Mouse (Mus musculus): Measurements from ENCODE around the gene Vps45.
"Not testable (repeated sequence)": the region's sequence is repeated elsewhere in the genome, so short reads cannot be mapped to it uniquely, and the experiment has no call there.

Gene Vps45

DNA sequence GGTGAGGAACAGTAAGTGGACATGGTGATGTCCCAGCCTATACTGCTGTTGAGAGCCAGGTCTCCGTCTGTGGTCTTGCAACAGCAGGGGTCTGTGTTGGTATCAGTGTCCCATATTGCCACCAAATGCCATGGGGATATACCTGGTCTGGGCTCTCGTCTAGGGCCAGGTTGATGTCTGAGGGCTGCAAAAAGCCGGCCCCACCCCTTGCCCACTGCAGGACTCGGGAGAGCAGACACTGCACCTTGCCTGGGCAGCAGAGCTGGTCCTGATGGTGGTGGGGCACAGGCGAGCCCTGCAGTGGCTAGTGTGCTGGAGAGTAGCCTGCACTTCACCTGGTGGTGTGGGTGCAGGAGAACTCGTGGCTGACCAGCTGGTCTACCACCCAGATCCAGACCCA, 19.8 kb upstream of the Vps45 start:
- no peak for DNase-seq

DNA sequence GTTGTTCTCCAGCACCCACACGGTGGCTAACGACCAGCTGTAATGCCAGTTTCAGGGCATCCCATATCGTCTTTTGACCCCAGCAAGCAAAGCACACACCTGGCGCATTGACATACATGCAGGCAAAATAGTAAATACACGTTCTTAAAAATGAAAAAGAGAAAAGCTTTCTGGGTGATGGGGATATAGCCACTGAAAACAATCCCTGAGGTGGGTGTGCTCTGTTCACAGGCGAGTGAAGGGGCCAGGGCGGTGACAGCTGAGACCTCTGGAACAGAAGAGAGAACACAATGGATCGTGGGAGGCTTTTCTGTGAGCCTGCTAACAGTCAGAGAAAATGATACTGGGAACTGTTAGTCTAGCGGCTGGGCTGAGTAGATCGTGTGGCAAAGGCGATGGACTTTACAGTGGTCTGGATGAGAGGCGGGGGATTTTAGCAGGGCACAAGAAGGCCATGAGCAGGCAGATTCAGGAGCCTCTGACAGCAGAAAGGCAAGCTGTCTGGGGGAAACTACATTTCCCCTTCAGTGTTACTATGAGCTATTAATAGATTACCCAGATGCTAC, 14.7 kb upstream of the Vps45 start:
- DNase-seq: no peak

DNA sequence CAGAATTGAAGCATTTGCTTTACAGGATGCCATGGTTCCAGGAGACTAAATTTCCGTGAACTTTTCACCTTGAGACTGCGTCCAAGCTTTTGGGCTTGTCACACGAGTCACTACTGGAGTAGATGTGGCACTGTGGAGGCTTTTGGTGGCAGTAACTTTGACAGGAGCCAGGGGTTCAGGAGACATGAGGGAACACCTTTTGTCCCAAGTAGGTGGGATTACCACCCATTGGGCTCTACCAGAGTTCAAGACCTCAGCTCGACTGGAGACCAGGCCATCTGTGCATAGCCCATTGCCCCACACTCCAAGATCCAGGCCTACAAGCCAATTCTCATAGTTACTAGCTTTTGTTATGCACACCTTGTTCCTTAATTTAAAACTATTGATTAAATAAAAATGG, 12.0 kb upstream of the Vps45 start:
- no peak for DNase-seq

DNA sequence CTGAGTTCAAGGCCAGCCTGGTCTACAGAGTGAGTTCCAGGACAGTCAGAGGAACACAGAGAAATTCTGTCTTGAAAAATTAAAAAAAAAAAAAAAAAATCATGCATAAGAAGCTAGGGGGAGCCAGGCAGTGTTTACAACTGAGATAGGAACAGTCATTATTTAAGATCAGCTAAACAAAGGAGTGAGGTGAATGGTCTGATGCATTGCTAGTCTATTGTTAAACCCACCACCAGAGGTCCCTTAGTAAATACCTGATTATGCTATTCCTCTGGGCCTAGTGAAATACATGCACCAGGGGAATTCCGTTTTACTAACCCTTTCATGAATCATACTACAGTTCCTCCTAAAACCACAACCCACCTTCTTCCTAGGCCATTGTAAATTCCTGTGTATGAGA, 11.3 kb upstream of the Vps45 start:
- DNase-seq: no peak

DNA sequence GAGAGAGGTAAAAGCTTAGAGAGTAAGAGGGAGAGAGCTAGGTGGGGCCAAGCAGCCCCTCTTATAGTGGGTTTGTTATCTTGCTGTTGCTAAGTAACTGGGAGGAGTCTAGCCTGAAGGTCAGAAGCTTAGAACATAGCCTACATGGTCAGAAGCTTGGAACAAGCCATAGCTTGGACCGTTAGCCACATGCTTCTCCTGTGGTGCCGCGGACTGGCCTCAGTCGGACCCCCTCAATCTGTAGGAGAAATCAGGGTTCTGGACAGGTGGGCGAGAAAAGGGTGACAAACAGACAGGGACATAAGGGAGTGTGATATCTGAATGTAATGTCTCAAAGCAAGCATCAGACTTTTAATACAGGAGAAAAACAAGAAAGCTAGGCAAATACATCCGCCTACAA, 10.8 kb upstream of the Vps45 start:
- DNase-seq: no peak

DNA sequence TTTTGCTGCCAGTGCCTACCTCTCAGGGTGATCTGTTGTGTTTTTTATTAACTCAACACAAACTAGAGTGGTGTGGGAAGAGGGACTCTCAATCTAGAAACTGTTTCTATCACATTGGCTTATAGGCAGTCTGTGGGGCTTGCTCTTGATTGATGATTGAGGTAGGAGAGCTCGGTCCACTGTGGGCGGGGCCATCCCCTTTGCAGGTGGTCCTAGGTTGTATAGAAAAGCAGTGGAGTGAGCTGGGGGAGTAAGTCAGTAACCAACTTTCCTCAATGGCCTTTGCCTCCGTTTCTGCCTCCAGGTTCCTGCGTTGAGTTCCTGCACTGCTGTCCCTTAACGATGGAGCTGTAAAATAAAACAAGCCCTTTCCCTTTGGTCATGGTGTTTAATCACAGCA, 8.5 kb upstream of the Vps45 start:
- no peak for DNase-seq

DNA sequence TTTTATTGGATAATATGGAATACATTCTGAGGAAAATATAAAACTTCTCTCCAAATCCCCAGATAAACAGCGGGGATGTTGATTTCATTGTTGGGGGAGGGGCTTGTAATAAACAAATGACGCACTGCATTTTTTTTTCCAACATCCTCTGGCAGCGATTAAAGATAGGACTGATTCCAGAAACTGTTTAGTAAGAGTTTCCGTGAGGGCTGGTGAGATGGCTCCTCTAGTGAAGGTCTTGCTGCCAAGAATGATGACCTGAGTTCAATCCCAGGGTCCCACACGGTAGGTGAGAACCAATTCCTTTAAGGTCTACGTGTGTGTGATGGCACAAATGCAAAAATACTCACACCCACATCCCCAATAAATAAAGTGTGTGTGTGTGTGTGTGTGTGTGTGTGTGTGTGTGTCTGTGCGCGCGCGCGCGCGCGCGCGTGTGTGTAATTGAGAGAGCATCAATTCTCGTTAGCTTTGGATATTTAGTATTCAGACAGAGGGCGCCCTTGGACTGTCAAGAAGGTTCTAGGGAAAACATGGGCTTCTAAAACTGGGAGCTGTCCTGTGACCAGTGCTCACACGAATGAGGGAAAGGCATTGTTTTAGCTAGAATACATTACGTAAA, 7.6 kb upstream of the Vps45 start:
- peak; percentile 54 to 76 for DNase-seq

DNA sequence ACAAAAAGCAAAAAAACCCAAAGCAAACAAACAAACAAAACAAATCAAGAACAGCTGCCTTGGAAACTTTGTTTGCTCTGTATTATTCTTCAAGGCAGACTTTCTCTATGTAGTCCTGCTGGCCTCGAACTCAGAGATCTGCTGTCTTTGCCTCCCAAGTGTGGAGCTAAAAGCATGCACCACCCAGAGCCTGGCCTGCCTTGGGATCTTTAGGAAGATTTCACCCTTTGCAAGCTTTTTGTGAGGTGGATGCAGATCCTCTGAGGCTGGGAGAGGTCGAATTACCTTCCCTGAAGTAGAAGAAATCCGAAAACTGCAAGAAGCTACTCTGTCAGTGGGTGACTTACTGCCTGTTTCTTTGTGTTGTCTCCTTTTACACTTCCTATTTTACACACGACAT, 6.9 kb upstream of the Vps45 start:
- no peak for DNase-seq

DNA sequence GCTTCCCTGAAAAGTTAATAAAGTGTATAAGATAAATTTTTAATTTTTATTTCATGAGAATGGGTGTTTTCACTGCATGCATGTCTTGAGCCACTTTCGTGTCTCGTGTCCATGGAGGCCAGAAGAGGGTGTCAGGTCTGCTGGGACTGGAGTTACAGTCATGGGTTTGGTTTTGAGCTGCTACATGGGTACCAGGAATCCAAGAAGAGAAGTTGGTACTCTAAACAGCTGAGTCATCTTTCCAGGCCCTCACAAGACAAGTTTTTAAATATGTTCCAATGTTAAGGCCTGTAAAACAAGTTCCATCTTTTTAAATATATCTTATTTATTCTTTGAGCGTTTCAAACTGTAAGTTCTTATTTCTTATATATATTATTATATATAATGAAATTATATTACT, 6.0 kb upstream of the Vps45 start:
- no peak for DNase-seq

DNA sequence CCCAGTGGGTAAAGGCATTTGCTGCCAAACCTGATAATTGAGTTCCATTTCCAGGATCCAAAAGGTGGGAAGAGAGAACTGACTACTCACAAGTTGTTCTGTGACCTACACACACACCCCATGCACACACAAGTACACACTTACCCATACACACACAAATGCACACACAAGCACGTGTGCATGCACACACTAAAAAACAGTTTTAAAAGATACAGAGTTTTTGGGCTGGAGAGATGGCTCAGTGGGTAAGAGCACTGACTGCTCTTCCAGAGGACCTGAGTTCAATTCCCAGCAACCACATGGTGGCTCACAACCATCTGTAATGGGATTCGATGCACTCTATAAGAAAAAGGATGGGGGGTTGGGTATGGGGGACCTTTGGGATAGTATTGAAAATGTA, 5.0 kb upstream of the Vps45 start:
- DNase-seq: no peak

DNA sequence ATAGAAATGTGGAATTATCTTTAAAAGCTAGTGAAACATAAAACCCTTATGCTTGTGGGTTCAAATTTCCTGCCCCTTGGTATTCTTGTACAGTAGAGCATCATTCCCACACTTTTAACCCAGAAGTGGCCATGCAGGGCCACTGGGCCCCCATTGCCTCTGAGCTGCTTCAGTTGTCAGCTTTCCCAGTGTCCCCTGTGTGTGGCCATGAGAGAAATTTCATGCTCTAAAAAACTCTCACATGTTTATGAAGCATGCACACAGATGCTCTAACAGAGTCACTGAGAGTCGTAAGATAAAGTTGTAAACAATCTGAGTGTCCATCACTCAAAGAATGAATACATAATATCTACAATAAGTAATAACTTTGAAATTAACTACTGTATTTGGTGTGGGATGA, 1.9 kb upstream of the Vps45 start:
- DNase-seq: no peak

DNA sequence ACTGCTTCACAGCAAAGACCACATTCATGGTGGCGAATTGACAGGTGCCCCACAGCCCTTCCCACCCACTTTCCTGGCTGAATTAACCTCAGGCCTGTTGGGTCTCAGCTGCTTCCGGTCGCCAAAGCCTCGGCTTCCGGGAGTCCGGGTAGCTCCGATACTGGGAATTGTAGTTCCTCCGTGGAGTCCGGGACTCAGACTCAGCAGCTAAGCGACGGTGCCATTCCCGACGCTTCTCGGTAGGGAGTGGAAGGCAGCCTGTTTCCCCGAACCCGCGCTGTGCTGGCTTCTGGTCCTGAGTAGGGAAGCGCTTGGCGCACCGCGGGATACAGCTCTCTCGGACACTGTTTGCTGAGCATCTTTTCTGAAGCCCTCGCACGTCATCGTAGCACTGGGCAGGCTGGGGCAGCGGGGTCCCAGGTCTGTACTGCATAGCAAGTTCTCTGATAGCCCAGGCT, 490 bp downstream of the Vps45 start:
- DNase-seq: peak; percentile 90 to 93

DNA sequence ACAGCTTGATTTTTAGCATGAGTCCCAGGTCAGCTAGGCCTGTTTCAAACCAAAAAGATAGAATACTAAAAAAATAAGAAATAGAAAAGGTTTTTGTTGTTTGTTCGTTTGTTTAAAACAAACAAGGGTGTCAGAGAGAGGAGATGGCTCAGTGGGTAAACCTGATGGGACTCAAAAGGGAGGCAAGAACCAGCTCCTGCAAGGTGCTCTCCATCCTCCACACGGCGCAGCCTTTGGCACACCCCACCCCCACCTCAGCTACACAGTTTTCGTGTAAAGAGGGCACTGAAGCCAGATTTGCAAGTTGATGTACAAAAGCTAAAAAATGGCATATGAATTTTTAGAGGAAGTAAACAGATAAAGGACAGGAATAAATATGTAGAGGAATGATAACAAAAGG, 2.2 kb downstream of the Vps45 start:
- no peak for DNase-seq

DNA sequence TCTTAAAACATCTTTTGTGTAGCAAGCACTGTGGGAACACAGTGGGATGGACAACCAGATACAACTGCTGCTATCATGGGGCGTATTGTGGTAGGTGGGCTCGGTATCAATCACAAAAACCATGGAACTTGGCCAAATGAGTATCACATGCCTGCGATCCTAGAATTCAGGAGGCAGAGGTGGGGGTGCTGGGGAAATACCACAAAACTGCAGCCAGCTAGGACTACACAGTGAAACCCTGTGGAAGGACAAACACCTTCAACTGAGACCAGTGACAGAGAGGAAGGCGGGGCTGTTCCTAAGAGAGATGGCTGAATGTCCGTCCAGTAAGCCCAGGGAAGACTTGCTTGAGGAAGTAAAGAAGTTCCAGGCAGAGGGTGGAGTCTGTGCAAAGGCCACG, 3.0 kb downstream of the Vps45 start:
- DNase-seq: no peak

DNA sequence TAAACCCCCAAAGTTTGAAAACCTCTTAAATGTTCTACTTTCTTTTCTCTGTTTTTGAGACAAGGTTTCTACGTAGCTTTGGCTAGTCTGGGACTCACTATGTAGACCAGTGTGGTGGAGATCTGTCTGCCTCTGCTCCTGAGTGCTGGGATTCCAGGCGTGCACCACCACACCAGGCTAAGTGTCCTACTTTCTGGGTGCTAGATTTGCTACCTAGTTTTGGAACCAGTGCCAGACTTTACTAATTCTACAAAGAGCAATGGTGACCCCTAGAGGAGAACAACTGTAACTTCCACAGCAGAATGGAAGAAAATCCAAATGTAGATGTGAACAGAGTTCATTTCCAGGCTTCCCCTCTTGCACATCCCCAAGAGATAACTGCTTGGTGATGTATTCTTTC, 6.4 kb downstream of the Vps45 start:
- DNase-seq: peak; percentile 31 to 60

DNA sequence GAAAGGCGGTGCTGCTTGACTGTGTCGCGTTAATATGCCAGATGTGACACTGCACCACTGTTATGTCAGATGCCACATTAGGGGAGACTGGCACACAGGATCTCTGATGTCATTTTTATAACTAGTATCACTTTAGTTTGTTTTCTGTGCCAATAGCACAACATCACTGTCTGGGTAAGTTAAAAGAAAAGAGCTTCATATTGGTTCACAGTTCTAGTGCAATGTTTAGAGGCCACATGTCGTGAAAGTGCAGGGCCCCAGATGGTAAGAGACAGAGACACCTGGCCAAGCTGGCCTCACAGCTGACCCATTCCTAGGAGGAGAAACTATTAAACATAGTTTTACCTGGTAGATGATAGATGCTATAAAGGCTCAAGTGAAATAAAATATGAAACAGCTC, 7.1 kb downstream of the Vps45 start:
- DNase-seq: no peak

DNA sequence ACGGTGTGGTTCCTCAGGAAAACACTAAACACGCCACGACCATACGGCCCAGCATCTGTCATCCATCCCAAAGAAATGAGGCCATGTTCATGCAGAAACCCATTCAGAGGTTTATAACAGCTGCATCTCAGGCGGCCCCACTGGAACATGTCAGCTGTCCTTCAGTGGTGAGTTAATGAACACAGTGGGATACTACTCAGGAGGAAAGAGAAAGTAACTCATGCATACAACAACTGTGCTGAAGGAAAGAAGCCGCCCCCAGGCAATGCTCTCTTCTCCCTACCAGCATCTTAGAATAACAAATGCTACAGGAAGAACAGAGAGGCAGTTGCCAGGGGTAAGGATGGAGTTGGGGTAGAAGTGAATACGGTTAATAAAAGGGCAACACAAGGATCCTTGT, 7.5 kb downstream of the Vps45 start:
- DNase-seq: no peak

DNA sequence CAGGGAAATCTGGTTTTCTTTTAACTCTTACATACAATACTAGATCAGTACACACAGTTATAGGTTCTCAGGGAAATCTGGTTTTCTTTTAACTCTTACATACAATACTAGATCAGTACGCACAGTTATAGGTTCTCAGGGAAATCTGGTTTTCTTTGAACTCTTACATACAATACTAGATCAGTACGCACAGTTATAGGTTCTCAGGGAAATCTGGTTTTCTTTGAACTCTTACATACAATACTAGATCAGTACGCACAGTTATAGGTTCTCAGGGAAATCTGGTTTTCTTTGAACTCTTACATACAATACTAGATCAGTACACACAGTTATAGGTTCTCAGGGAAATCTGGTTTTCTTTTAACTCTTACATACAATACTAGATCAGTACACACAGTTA, 13.7 kb downstream of the Vps45 start:
- DNase-seq: not testable (repeated sequence)

DNA sequence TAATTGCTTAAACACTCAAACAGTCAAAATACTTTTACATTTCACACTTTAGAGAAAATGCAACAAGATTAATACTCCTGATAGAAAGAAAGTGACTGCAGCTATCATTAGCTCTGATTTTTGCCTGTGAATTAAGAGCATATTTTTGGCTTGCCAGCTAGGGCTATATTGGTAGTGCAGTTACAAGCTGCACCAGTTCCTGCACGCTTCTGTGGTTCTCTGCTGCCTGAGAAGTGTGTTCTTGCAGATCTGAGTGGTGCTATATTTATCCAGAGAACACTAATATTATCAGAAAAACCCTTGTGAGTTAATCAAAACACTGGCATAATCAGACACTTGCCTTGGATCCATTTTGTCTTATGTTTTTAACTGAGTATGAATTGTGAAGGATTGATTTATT, 15.2 kb downstream of the Vps45 start:
- no peak for DNase-seq

DNA sequence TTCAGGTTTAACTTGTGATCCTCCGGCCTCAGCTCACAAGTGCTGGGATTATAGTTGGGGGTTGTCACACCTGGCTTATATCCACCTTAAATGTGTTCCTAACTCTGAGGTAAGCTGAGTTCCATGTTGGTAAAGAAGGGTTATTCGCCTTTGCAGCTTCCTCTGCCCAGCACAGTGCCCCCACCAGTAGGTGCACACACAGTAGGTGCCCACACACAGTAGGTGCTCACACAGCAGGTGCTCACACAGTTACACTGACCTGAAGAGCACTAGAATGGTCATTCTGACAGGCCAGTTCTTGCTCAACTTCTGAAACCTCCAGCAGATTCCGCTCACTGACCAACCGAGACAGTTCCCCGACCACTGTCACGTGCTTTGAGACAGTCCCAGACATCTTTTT, 17.2 kb downstream of the Vps45 start:
- DNase-seq: no peak

DNA sequence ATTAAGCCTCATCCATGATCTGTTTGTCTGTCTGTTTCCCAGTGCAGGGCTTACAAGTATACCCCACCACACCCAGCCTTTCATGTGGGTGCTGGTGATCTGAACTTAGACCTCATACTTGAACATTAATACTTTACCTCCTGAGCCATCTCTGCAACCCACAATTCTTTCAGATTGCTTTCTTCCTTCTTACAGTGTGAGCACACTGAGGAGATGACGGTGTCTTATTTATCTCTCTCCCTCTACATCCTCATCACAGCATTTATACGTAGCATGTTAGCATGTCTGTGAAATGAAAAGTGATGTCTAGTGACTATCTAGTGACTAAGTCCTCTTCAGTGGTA, 17.6 kb downstream of the Vps45 start:
- no peak for DNase-seq

DNA sequence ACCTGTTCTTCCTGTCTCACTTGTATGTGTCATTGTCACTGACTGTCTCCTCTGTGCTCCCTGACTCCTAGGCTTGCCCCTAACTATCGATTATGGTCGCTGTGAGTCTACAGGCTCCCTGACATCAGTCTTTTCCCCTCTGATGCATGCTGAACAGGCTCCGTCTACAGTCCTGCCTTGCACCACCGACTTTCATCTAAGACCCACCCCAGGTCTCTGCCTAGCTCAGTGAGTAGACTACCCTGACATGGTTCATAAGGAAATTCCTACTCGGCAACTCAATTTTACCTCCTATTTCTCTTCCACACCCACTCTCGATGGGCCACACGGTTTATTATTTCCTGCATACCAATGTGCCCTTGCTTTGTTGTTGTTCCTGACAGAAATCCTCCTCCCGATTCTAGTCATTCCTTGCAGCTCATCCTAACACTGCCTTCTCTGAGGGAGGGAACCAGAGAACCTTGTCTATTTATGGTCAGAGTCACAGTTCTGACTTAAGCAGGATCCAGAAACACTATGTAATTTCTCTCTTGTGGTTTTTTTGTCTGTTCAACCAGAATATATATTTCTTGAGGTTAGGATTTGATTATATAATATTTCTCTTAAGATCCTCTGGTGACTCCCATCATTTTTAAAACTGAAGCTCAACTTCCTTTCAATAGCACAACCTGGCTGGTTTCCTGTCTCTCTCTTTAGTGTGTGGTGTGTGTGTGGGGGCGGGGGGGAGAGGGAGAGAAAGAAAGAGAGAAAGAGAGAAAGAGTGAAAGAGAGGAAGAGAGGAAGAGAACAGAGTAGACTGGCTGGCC, 18.2 kb downstream of the Vps45 start:
- DNase-seq: no peak

DNA sequence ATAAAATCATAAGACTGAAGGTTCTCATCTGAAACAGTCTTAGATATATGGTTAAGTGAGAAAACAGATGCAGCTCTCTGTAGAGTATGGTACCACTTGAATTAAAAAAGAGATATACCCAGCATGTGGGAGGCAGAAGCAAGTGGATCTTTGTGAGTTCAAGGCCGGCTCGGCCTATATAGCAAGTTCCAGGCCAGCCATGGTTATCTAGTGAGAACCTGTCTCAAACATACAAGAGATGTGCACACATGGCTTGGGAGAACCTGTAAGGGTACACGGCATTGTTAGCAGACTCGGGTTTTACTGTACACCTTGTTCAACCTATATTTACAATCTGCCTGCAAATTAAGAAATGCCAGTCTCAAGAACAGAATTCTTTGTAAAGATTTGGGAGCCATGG, 19.4 kb downstream of the Vps45 start:
- no peak for DNase-seq

DNA sequence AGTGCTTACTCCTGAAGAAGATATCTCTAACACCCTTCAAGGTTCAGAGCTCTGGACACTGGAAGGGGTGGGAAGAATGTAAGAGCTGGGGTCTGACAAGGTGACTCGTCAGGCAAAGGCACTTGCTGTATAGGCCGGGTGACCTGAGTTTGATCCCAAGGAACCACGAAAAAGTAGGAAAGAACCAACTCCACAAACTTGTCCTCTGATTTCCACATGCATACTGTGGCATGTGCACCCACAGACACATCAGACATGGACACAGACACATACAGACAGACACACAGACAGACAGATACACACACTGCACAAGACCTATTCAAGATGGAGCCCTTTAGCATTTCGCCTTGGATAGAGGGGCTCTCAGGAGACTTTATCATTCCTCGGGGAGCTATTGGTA, 20.1 kb downstream of the Vps45 start:
- no peak for DNase-seq

DNA sequence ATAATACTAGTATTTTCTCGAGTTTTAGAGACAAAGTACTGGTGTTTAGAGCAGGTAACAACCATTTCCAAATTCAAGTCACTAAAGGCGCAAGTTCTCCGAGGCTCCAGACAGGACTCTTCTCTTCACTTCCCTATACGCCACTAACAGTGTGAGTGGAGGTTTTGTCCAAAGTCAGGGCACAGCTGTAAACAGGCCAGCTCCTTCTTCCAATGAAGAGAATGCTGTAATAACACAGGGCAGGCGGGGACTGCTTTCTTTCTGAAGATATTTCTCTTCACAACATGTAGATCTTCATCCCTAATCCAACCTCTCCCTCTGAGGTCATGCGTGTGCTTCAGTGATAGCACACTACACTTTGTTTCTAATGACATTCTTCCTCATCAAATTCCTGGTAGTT, 21.5 kb downstream of the Vps45 start:
- no peak for DNase-seq

Data from cerebellum, postnatal 36 days (tissue).